Mouse (Mus musculus) A20 (cell line): ENCODE measurements at regions not wholly inside any gene's neighbourhood (a gene's known extent, or its start where the extent isn't known, plus 50 kb on each side); places are given as distances from the start of the nearest gene placed in this dataset.
A peak's percentile ranks its signal among the peaks of the same experiment; 100 is the strongest.

Source experiments
- DNase-seq: peaks from one replicate; pipeline ENCODE4 v3.0.0-alpha.2; 2011; ENCODE audit warnings: low read depth, low spot score

GRCm38 (mm10) chr15:51724127-51724526 is 2160.6 kb upstream of the Gm7489 start:
- peak; percentile 14 for DNase-seq

- no peak for DNase-seq
These were observed 2159.2 kb upstream of the Gm7489 start for GRCm38 (mm10) chr15:51725457-51725856.

GRCm38 (mm10) chr15:51730106-51730505 is 2154.6 kb upstream of the Gm7489 start:
- no peak for DNase-seq

GRCm38 (mm10) chr15:51730805-51731412 is 2153.8 kb upstream of the Gm7489 start:
- DNase-seq, result no peak

GRCm38 (mm10) chr15:51734194-51734593 is 2150.5 kb upstream of the Gm7489 start:
- DNase-seq, result no peak
